In the genomic region with DNA sequence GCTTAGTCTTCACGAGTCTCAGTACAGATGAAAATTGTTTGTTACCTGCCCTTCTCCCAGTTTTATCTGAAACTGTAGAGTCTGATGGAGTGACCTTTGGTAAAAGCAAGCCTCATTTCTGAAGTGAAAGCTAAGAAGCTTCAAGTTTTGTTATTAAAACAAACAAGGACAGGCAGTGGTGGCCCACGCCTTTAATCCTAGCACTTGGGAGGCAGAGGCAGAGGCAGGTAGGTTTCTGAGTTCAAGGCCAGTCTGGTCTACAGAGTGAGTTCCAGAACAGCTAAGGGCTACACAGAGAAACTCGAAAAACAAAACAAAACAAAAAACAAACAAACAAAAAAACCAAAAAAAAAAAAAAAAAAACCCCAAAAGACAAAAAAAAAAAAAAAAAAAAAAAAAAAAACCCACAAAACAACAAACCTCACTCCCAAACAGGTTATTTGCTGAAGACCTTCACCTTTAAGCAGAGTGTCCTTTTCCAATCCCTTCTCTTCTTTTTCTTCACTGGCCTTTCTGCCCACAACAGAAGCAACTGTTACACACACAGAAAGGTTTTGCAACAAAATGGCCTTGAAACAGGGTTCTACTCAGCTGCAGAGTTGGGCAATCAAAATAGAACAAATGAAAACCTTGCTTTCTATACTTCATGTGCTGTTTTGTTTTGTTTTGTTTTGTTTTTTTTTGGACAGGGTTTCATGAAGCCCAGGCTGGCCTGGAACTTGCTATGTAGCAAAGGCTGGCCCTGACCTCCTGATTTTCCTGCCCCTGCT, we compare ENCODE assay signal across 22 mouse cellular contexts. TPM values are rescaled to one million over a fixed set of nuclear protein-coding genes. Genes with fewer than 3 reads are reported as not detected.
DNase-seq lines count a peak whose midpoint lies in the region; ATAC-seq and TF ChIP-seq lines count a peak whose summit lies in the region.
"Had no signal": no experiment of that assay in that cellular context is flagged by ENCODE, and none has a peak within 500 bp of the region (broad histone marks: within the 10 kb centered on the region; RNA-seq: fewer than 3 reads in every experiment).

No protein-coding gene starts in this region.

- no peaks in the 10 kb centered on the region for H3K36me3 ChIP-seq in stomach, embryonic 15.5 days
- H3K36me3 ChIP-seq in stomach, postnatal 0 days (ENCODE audit: control insufficient read depth, insufficient read depth, low read length), result no peaks in the 10 kb centered on the region
- no peaks in the 10 kb centered on the region for H3K36me3 ChIP-seq in liver, embryonic 13.5 days
- H3K36me3 ChIP-seq in kidney, embryonic 14.5 days (ENCODE audit: control insufficient read depth, insufficient read depth, low read length), result no peaks in the 10 kb centered on the region
- no peaks in the 10 kb centered on the region for H3K36me3 ChIP-seq in midbrain, embryonic 15.5 days (replicated peaks)
- H3K36me3 ChIP-seq: embryonic facial prominence, embryonic 15.5 days; forebrain, embryonic 10.5 days; hindbrain, embryonic 15.5 days; limb, embryonic 10.5 days had no signal

- H3K4me3 ChIP-seq in stomach, embryonic 15.5 days (replicated peaks), result no peak overlapping the region
- no peak overlapping the region for H3K4me3 ChIP-seq in stomach, postnatal 0 days (ENCODE audit: low read depth, low read length)
- no peak overlapping the region for H3K4me3 ChIP-seq in liver, embryonic 13.5 days (replicated peaks)
- H3K4me3 ChIP-seq in kidney, embryonic 14.5 days (ENCODE audit: low read length), result no peak overlapping the region
- H3K4me3 ChIP-seq in midbrain, embryonic 15.5 days, result no peak overlapping the region
- H3K4me3 ChIP-seq: embryonic facial prominence, embryonic 15.5 days; forebrain, embryonic 10.5 days; hindbrain, embryonic 15.5 days; limb, embryonic 10.5 days; megakaryocyte, embryonic 14.5 days had no signal

- no peaks in the 10 kb centered on the region for H3K4me1 ChIP-seq in stomach, embryonic 15.5 days
- no peaks in the 10 kb centered on the region for H3K4me1 ChIP-seq in stomach, postnatal 0 days (replicated peaks; ENCODE audit: control insufficient read depth, insufficient read depth)
- H3K4me1 ChIP-seq in liver, embryonic 13.5 days (replicated peaks), result peaks cover 56% of the 10 kb centered on the region
- no peaks in the 10 kb centered on the region for H3K4me1 ChIP-seq in kidney, embryonic 14.5 days (ENCODE audit: control insufficient read depth, insufficient read depth, low read length)
- no peaks in the 10 kb centered on the region for H3K4me1 ChIP-seq in midbrain, embryonic 15.5 days
- H3K4me1 ChIP-seq: forebrain, embryonic 10.5 days; hindbrain, embryonic 15.5 days had no signal

- H3K27me3 ChIP-seq in stomach, embryonic 15.5 days (replicated peaks), result no peaks in the 10 kb centered on the region
- no peaks in the 10 kb centered on the region for H3K27me3 ChIP-seq in stomach, postnatal 0 days (ENCODE audit: control insufficient read depth, insufficient read depth, low read length)
- H3K27me3 ChIP-seq in liver, embryonic 13.5 days, result no peaks in the 10 kb centered on the region
- H3K27me3 ChIP-seq in kidney, embryonic 14.5 days (ENCODE audit: control insufficient read depth, insufficient read depth, low read length), result no peaks in the 10 kb centered on the region
- H3K27me3 ChIP-seq in midbrain, embryonic 15.5 days (replicated peaks), result no peaks in the 10 kb centered on the region
- H3K27me3 ChIP-seq: embryonic facial prominence, embryonic 15.5 days; hindbrain, embryonic 15.5 days; megakaryocyte, embryonic 14.5 days had no signal

- 66% methylated on average over 3 of the region's 3 CpGs for WGBS in stomach, embryonic 15.5 days
- WGBS in stomach, postnatal 0 days, result 54% methylated on average over 3 of the region's 3 CpGs
- 51% methylated on average over 3 of the region's 3 CpGs for WGBS in liver, embryonic 13.5 days (ENCODE audit: insufficient replicate concordance)
- WGBS in kidney, embryonic 14.5 days, result 64% methylated on average over 3 of the region's 3 CpGs
- 71% methylated on average over 3 of the region's 3 CpGs for WGBS in midbrain, embryonic 15.5 days

- no peak overlapping the region for H3K9ac ChIP-seq in stomach, embryonic 15.5 days
- no peak overlapping the region for H3K9ac ChIP-seq in stomach, postnatal 0 days (ENCODE audit: low read length)
- peak overlapping the region; percentile 37; the same call in 1 of the 2 replicates for H3K9ac ChIP-seq in liver, embryonic 13.5 days
- H3K9ac ChIP-seq in kidney, embryonic 14.5 days (ENCODE audit: low read depth, low read length), result no peak overlapping the region
- no peak overlapping the region for H3K9ac ChIP-seq in midbrain, embryonic 15.5 days
- H3K9ac ChIP-seq: embryonic facial prominence, embryonic 15.5 days; hindbrain, embryonic 15.5 days; lung, embryonic 14.5 days had no signal

- no peak for TF ChIP-seq CTCF in stomach, postnatal 0 days (IDR thresholded peaks at IDR 0.05; ENCODE audit: low read depth)

- H3K27ac ChIP-seq in stomach, embryonic 15.5 days, result 0 out of 2 replicates have a peak overlapping the region, but pooled peaks have one; percentile 4
- no peak overlapping the region; the same call in 1 of the 2 replicates for H3K27ac ChIP-seq in stomach, postnatal 0 days (replicated peaks)
- H3K27ac ChIP-seq in liver, embryonic 13.5 days, result peak overlapping the region; percentile 98
- no peak overlapping the region for H3K27ac ChIP-seq in kidney, embryonic 14.5 days (ENCODE audit: low read depth, low read length)
- no peak overlapping the region for H3K27ac ChIP-seq in midbrain, embryonic 15.5 days
- H3K27ac ChIP-seq: embryonic facial prominence, embryonic 15.5 days; forebrain, embryonic 10.5 days; hindbrain, embryonic 15.5 days; limb, embryonic 10.5 days had no signal

- no peaks in the 10 kb centered on the region for H3K9me3 ChIP-seq in stomach, embryonic 15.5 days
- no peaks in the 10 kb centered on the region for H3K9me3 ChIP-seq in stomach, postnatal 0 days (ENCODE audit: control insufficient read depth, low read length)
- H3K9me3 ChIP-seq in liver, embryonic 13.5 days (replicated peaks), result no peaks in the 10 kb centered on the region
- H3K9me3 ChIP-seq in kidney, embryonic 14.5 days (ENCODE audit: control insufficient read depth, low read length), result no peaks in the 10 kb centered on the region
- no peaks in the 10 kb centered on the region for H3K9me3 ChIP-seq in midbrain, embryonic 15.5 days
- H3K9me3 ChIP-seq: embryonic facial prominence, embryonic 15.5 days; hindbrain, embryonic 15.5 days; limb, embryonic 10.5 days had no signal

- no peak for ATAC-seq in stomach, embryonic 15.5 days (ENCODE audit: insufficient read depth, low FRiP score, low read depth)
- ATAC-seq in stomach, postnatal 0 days (ENCODE audit: low FRiP score, low TSS enrichment), result no peak
- no peak for ATAC-seq in liver, embryonic 13.5 days (ENCODE audit: low read depth)
- ATAC-seq in kidney, embryonic 14.5 days (ENCODE audit: low FRiP score, low TSS enrichment), result no peak
- ATAC-seq in midbrain, embryonic 15.5 days (replicated peaks), result no peak

- DNase-seq in adrenal gland, adult 2 months, result peak; percentile 51
- DNase-seq in adrenal gland, postnatal 25 days, result no peak
- no peak for DNase-seq in stomach, postnatal 0 days (ENCODE audit: low spot score)
- DNase-seq in liver, embryonic 13.5 days, result no peak
- no peak for DNase-seq in yolk sac, embryonic 10.5 days (ENCODE audit: low spot score)
- DNase-seq: cerebellum, postnatal 10 days; embryo, embryonic 11 days; heart, postnatal 14 days; kidney, adult 11 months; kidney, postnatal 14 days; lung, embryonic 14.5 days; right cerebral cortex, postnatal 4 days; thymus, postnatal 14 days had no signal

- no peak for TF ChIP-seq EP300 in stomach, postnatal 0 days (optimal IDR thresholded peaks at IDR 0.05)

- H3K4me2 ChIP-seq in stomach, embryonic 15.5 days, result no peak overlapping the region
- H3K4me2 ChIP-seq in stomach, postnatal 0 days (replicated peaks; ENCODE audit: low read depth), result no peak overlapping the region
- no peak overlapping the region for H3K4me2 ChIP-seq in liver, embryonic 13.5 days
- H3K4me2 ChIP-seq in kidney, embryonic 14.5 days (replicated peaks; ENCODE audit: low read depth, low read length), result no peak overlapping the region
- H3K4me2 ChIP-seq in midbrain, embryonic 15.5 days, result no peak overlapping the region
- H3K4me2 ChIP-seq: embryonic facial prominence, embryonic 15.5 days; heart, embryonic 11.5 days; hindbrain, embryonic 15.5 days; lung, embryonic 14.5 days had no signal

RNA-seq across cellular contexts. Expression of a gene that starts 15.1 kb away (rescaled TPM):
- 10 to 100 TPM; 16.8 to 17.3 TPM for total RNA-seq in adrenal gland, adult 2 months (2021)
- 2.6 and 2.7 TPM in 2 replicates for polyA plus RNA-seq in adrenal gland, adult 2 months (2012; rRNA removed)
- total RNA-seq in adrenal gland, postnatal 25 days (2021), result 21.5 and 26.7 TPM in 2 replicates
- 8.0 and 9.5 TPM in 2 replicates for polyA plus RNA-seq in stomach, embryonic 15.5 days (2015; fragmentation: Nextera tagmentation; extraction: Ambion mirVana)
- 2.9 and 4.0 TPM in 2 replicates for polyA plus RNA-seq in stomach, postnatal 0 days (2015; fragmentation: Nextera tagmentation; extraction: Ambion mirVana)
- polyA plus RNA-seq in liver, embryonic 13.5 days (2015; fragmentation: Nextera tagmentation; extraction: Ambion mirVana), result 24.1 and 27.0 TPM in 2 replicates
- 4.5 and 6.1 TPM in 2 replicates for polyA plus RNA-seq in kidney, embryonic 14.5 days (2014; fragmentation: Nextera tagmentation; extraction: Ambion mirVana)
- 10.9 and 12.0 TPM in 2 replicates for polyA plus RNA-seq in midbrain, embryonic 15.5 days (2015; fragmentation: Nextera tagmentation; extraction: Ambion mirVana)

RNA-seq across cellular contexts. Expression of a gene that starts 58.5 kb away (rescaled TPM):
- 100 to 1,000 TPM; 230 to 291 TPM for total RNA-seq in adrenal gland, adult 2 months (2021)
- polyA plus RNA-seq in adrenal gland, adult 2 months (2012; rRNA removed), result 60.7 and 74.6 TPM in 2 replicates
- total RNA-seq in adrenal gland, postnatal 25 days (2021), result 217 and 270 TPM in 2 replicates
- 414 and 441 TPM in 2 replicates for polyA plus RNA-seq in stomach, embryonic 15.5 days (2015; fragmentation: Nextera tagmentation; extraction: Ambion mirVana)
- 1,191 and 1,262 TPM in 2 replicates for polyA plus RNA-seq in stomach, postnatal 0 days (2015; fragmentation: Nextera tagmentation; extraction: Ambion mirVana)
- 254 and 265 TPM in 2 replicates for polyA plus RNA-seq in liver, embryonic 13.5 days (2015; fragmentation: Nextera tagmentation; extraction: Ambion mirVana)
- polyA plus RNA-seq in kidney, embryonic 14.5 days (2014; fragmentation: Nextera tagmentation; extraction: Ambion mirVana), result 498 and 551 TPM in 2 replicates
- polyA plus RNA-seq in midbrain, embryonic 15.5 days (2015; fragmentation: Nextera tagmentation; extraction: Ambion mirVana), result 401 and 402 TPM in 2 replicates

Comparison
In these comparisons a context has a peak if more than half of its experiments do, and no peak if none do; other contexts are left out.
1. H3K27ac ChIP-seq: peak in stomach, embryonic 15.5 days (single experiment) and liver, embryonic 13.5 days (single experiment); none in stomach, postnatal 0 days (single experiment), kidney, embryonic 14.5 days (single experiment) and midbrain, embryonic 15.5 days (single experiment).